ENCODE assay signal across 9 mouse cellular contexts in genomic region chr2:154417107-154417506, GRCm38 (mm10). TPM values are rescaled to one million over a fixed set of nuclear protein-coding genes. Genes with fewer than 3 reads are reported as not detected.
DNase-seq lines count a peak whose midpoint lies in the region; ATAC-seq and TF ChIP-seq lines count a peak whose summit lies in the region.
"Had no signal": no experiment of that assay in that cellular context is flagged by ENCODE, and none has a peak within 500 bp of the region (broad histone marks: within the 10 kb centered on the region; RNA-seq: fewer than 3 reads in every experiment).

No protein-coding gene starts in this region.

- H3K4me1 ChIP-seq in hindbrain, embryonic 14.5 days (replicated peaks; ENCODE audit: control insufficient read depth, insufficient read depth, low read length), result 0 out of 2 replicates have a peak, but pooled peaks cover 9% of the 10 kb centered on the region
- peaks cover 4% of the 10 kb centered on the region; the same call in 1 of the 2 replicates for H3K4me1 ChIP-seq in hindbrain, embryonic 16.5 days (ENCODE audit: control insufficient read depth, insufficient read depth, low read depth, low read length)
- peaks cover 3% of the 10 kb centered on the region for H3K4me1 ChIP-seq in ES-Bruce4 (ENCODE audit: control insufficient read depth, insufficient read depth, low read length)

- no peak overlapping the region for H3K4me2 ChIP-seq in hindbrain, embryonic 14.5 days (replicated peaks)
- H3K4me2 ChIP-seq in hindbrain, embryonic 16.5 days (ENCODE audit: low read length), result no peak overlapping the region
- H3K4me2 ChIP-seq: midbrain, embryonic 12.5 days had no signal

- no peaks in the 10 kb centered on the region for H3K9me3 ChIP-seq in hindbrain, embryonic 14.5 days (ENCODE audit: control insufficient read depth, low read length)
- H3K9me3 ChIP-seq in hindbrain, embryonic 16.5 days (ENCODE audit: control insufficient read depth, low read length), result no peaks in the 10 kb centered on the region
- no peaks in the 10 kb centered on the region; the same call in 1 of the 2 replicates for H3K9me3 ChIP-seq in ES-Bruce4 (replicated peaks; ENCODE audit: control insufficient read depth, insufficient read depth, low read length, poor library complexity, severe bottlenecking)
- H3K9me3 ChIP-seq: midbrain, embryonic 12.5 days had no signal

- TF ChIP-seq EP300 in ES-Bruce4 (IDR thresholded peaks at IDR 0.05; ENCODE audit: insufficient read depth, low read depth, low read length), result peak; percentile 56; the same call in 1 of the 2 replicates

- H3K27me3 ChIP-seq in hindbrain, embryonic 14.5 days (ENCODE audit: control insufficient read depth, insufficient read depth, low read length), result no peaks in the 10 kb centered on the region
- no peaks in the 10 kb centered on the region for H3K27me3 ChIP-seq in hindbrain, embryonic 16.5 days (replicated peaks; ENCODE audit: control insufficient read depth, insufficient read depth, low read length)
- H3K27me3 ChIP-seq in ES-Bruce4 (ENCODE audit: control insufficient read depth, insufficient read depth, low read length, poor library complexity, severe bottlenecking), result no peaks in the 10 kb centered on the region
- H3K27me3 ChIP-seq: midbrain, embryonic 12.5 days had no signal

- H3K36me3 ChIP-seq in hindbrain, embryonic 14.5 days (replicated peaks; ENCODE audit: control insufficient read depth, insufficient read depth), result no peaks in the 10 kb centered on the region
- no peaks in the 10 kb centered on the region for H3K36me3 ChIP-seq in hindbrain, embryonic 16.5 days (ENCODE audit: control insufficient read depth, insufficient read depth, low read length)
- no peaks in the 10 kb centered on the region for H3K36me3 ChIP-seq in ES-Bruce4 (ENCODE audit: control insufficient read depth, insufficient read depth, low read length, poor library complexity, severe bottlenecking)
- H3K36me3 ChIP-seq: midbrain, embryonic 12.5 days had no signal

- peak; percentile 84 for DNase-seq in hindbrain, embryonic 14.5 days (ENCODE audit: low spot score)
- DNase-seq in c-Kit-positive CD71-negative TER-119-negative erythroid progenitor cells, embryonic 14.5 days (ENCODE audit: low read depth), result peak; percentile 45
- peak; percentile 68 for DNase-seq in forelimb bud, embryonic 11.5 days (ENCODE audit: low read depth, low spot score)
- DNase-seq in layer of hippocampus, postnatal 25 days (ENCODE audit: extremely low spot score in 1 of 2, low spot score in 1 of 2), result peak; percentile 68 to 97
- DNase-seq in natural killer cell, adult 2 months (ENCODE audit: low spot score in 2 of 2), result peak; percentile 31 to 41
- peak; percentile 66 for DNase-seq in thymus, postnatal 25 days

- no peak overlapping the region for H3K9ac ChIP-seq in hindbrain, embryonic 14.5 days
- no peak overlapping the region for H3K9ac ChIP-seq in hindbrain, embryonic 16.5 days (ENCODE audit: low read depth, low read length)
- 0 out of 2 replicates have a peak overlapping the region, but pooled peaks have one; percentile 22 for H3K9ac ChIP-seq in ES-Bruce4 (ENCODE audit: low read depth, poor library complexity, severe bottlenecking)
- H3K9ac ChIP-seq: midbrain, embryonic 12.5 days had no signal

- no peak overlapping the region for H3K27ac ChIP-seq in hindbrain, embryonic 14.5 days
- H3K27ac ChIP-seq in hindbrain, embryonic 16.5 days (ENCODE audit: low read depth, low read length), result no peak overlapping the region
- peak overlapping the region; percentile 94 for H3K27ac ChIP-seq in ES-Bruce4 (ENCODE audit: insufficient read depth, low read length)
- H3K27ac ChIP-seq: midbrain, embryonic 12.5 days had no signal

- TF ChIP-seq POLR2A in ES-Bruce4 (IDR thresholded peaks at IDR 0.05; ENCODE audit: insufficient read depth, low read length), result no peak

- TF ChIP-seq CTCF in ES-Bruce4 (IDR thresholded peaks at IDR 0.05; ENCODE audit: low read depth, low read length), result peak; percentile 73

- no peak overlapping the region for H3K4me3 ChIP-seq in hindbrain, embryonic 14.5 days (replicated peaks; ENCODE audit: low read length)
- no peak overlapping the region for H3K4me3 ChIP-seq in hindbrain, embryonic 16.5 days (ENCODE audit: low read length)
- H3K4me3 ChIP-seq in ES-Bruce4 (ENCODE audit: low read depth, low read length), result 0 out of 2 replicates have a peak overlapping the region, but pooled peaks have one; percentile 16
- H3K4me3 ChIP-seq: midbrain, embryonic 12.5 days had no signal

- ATAC-seq in hindbrain, embryonic 14.5 days (ENCODE audit: low FRiP score), result no peak
- ATAC-seq in hindbrain, embryonic 16.5 days, result no peak

- 3% methylated on average over 3 of the region's 3 CpGs for WGBS in hindbrain, embryonic 14.5 days
- WGBS in hindbrain, embryonic 16.5 days, result 11% methylated on average over 3 of the region's 3 CpGs

RNA-seq across cellular contexts. Expression of gene Snta1, which starts 9.2 kb away (rescaled TPM):
- 7.0 and 7.1 TPM in 2 replicates for polyA plus RNA-seq in hindbrain, embryonic 14.5 days (2014; fragmentation: Nextera tagmentation; extraction: Ambion mirVana)
- polyA plus RNA-seq in hindbrain, embryonic 16.5 days (2015; fragmentation: Nextera tagmentation; extraction: Ambion mirVana), result 14.0 and 15.1 TPM in 2 replicates
- polyA plus RNA-seq in ES-Bruce4 (2011; ENCODE audit: insufficient read depth, insufficient read length, low read depth, missing spikeins), result 11.7 and 13.5 TPM in 2 replicates
- total RNA-seq in layer of hippocampus, postnatal 25 days (2021), result 10 to 100 TPM; 39.1 to 44.3 TPM

RNA-seq across cellular contexts. Expression of gene Cbfa2t2, which starts 19.2 kb away (rescaled TPM):
- 44.6 and 48.0 TPM in 2 replicates for polyA plus RNA-seq in hindbrain, embryonic 14.5 days (2014; fragmentation: Nextera tagmentation; extraction: Ambion mirVana)
- polyA plus RNA-seq in hindbrain, embryonic 16.5 days (2015; fragmentation: Nextera tagmentation; extraction: Ambion mirVana), result 39.8 and 50.9 TPM in 2 replicates
- 79.9 and 89.5 TPM in 2 replicates for polyA plus RNA-seq in ES-Bruce4 (2011; ENCODE audit: insufficient read depth, insufficient read length, low read depth, missing spikeins)
- 10 to 100 TPM; 46.4 to 51.4 TPM for total RNA-seq in layer of hippocampus, postnatal 25 days (2021)

RNA-seq across cellular contexts. Expression of gene Cdk5rap1, which starts 44.3 kb away (rescaled TPM):
- polyA plus RNA-seq in hindbrain, embryonic 14.5 days (2014; fragmentation: Nextera tagmentation; extraction: Ambion mirVana), result 14.2 and 20.3 TPM in 2 replicates
- 13.4 and 15.9 TPM in 2 replicates for polyA plus RNA-seq in hindbrain, embryonic 16.5 days (2015; fragmentation: Nextera tagmentation; extraction: Ambion mirVana)
- 23.8 and 27.1 TPM in 2 replicates for polyA plus RNA-seq in ES-Bruce4 (2011; ENCODE audit: insufficient read depth, insufficient read length, low read depth, missing spikeins)
- 10 to 100 TPM; 17.7 to 18.7 TPM for total RNA-seq in layer of hippocampus, postnatal 25 days (2021)
